Comparison of ENCODE assay signal across 19 mouse cellular contexts in genomic region chr16:32513401-32513800, GRCm38 (mm10). TPM values are rescaled to one million over a fixed set of nuclear protein-coding genes. Genes with fewer than 3 reads are reported as not detected.
A peak's percentile ranks its signal among the peaks of the same experiment; 100 is the strongest.
DNase-seq lines count a peak whose midpoint lies in the region; ATAC-seq and TF ChIP-seq lines count a peak whose summit lies in the region.
"Had no signal": no experiment of that assay in that cellular context is flagged by ENCODE, and none has a peak within 500 bp of the region (broad histone marks: within the 10 kb centered on the region; RNA-seq: fewer than 3 reads in every experiment).

No protein-coding gene starts in this region.

- no peak for ATAC-seq in hindbrain, embryonic 14.5 days (ENCODE audit: low FRiP score)
- ATAC-seq in liver, embryonic 14.5 days (ENCODE audit: insufficient read depth): no peak
- ATAC-seq: midbrain, embryonic 16.5 days had no signal

- H3K4me2 ChIP-seq in hindbrain, embryonic 14.5 days (replicated peaks): no peak overlapping the region
- peak overlapping the region; percentile 96 for H3K4me2 ChIP-seq in liver, embryonic 14.5 days (ENCODE audit: low read depth)
- H3K4me2 ChIP-seq: neural tube, embryonic 12.5 days had no signal

- 89% methylated on average over 6 of the region's 6 CpGs for WGBS in hindbrain, embryonic 10.5 days
- 93% methylated on average over 6 of the region's 6 CpGs for WGBS in hindbrain, embryonic 14.5 days
- WGBS in liver, embryonic 14.5 days (ENCODE audit: insufficient replicate concordance): 92% methylated on average over 6 of the region's 6 CpGs
- WGBS in cerebellum, adult 2 months: 90% methylated on average over 6 of the region's 6 CpGs

- no peak for DNase-seq in hindbrain, embryonic 10.5 days (ENCODE audit: low spot score)
- DNase-seq in hindbrain, embryonic 14.5 days (ENCODE audit: low spot score): no peak
- DNase-seq in ZHBTc4 (ENCODE audit: low read depth, low spot score): peak; percentile 90
- no peak for DNase-seq in liver, embryonic 14.5 days (ENCODE audit: low read depth in 3 of 3, low spot score in 3 of 3)
- DNase-seq in ovary, postnatal 36 days (ENCODE audit: low spot score): no peak
- DNase-seq in cerebellum, adult 2 months: no peak
- DNase-seq in heart, postnatal 4 days: no peak
- DNase-seq: cerebellum, adult 11-12 months; kidney, postnatal 14 days; retina, postnatal 1 day had no signal

- no peaks in the 10 kb centered on the region for H3K36me3 ChIP-seq in hindbrain, embryonic 10.5 days
- no peaks in the 10 kb centered on the region for H3K36me3 ChIP-seq in hindbrain, embryonic 14.5 days (replicated peaks; ENCODE audit: control insufficient read depth, insufficient read depth)
- H3K36me3 ChIP-seq in E14TG2a.4 (ENCODE audit: insufficient read depth, low read length): no peaks in the 10 kb centered on the region
- H3K36me3 ChIP-seq in liver, embryonic 14.5 days (replicated peaks; ENCODE audit: control insufficient read depth, insufficient read depth, low read depth): no peaks in the 10 kb centered on the region
- H3K36me3 ChIP-seq: neural tube, embryonic 12.5 days had no signal

- no peaks in the 10 kb centered on the region for H3K9me3 ChIP-seq in hindbrain, embryonic 10.5 days
- H3K9me3 ChIP-seq in hindbrain, embryonic 14.5 days (ENCODE audit: control insufficient read depth, low read length): no peaks in the 10 kb centered on the region
- peaks cover 21% of the 10 kb centered on the region for H3K9me3 ChIP-seq in E14TG2a.4 (ENCODE audit: low read length)
- H3K9me3 ChIP-seq in liver, embryonic 14.5 days (ENCODE audit: control insufficient read depth, low read length): no peaks in the 10 kb centered on the region
- H3K9me3 ChIP-seq: neural tube, embryonic 12.5 days had no signal

- peaks cover 3% of the 10 kb centered on the region; the same call in 1 of the 2 replicates for H3K27me3 ChIP-seq in hindbrain, embryonic 10.5 days (ENCODE audit: insufficient read depth, poor library complexity, severe bottlenecking)
- no peaks in the 10 kb centered on the region for H3K27me3 ChIP-seq in hindbrain, embryonic 14.5 days (ENCODE audit: control insufficient read depth, insufficient read depth, low read length)
- H3K27me3 ChIP-seq in E14TG2a.4 (ENCODE audit: insufficient read depth, low read length): no peaks in the 10 kb centered on the region
- no peaks in the 10 kb centered on the region for H3K27me3 ChIP-seq in liver, embryonic 14.5 days (ENCODE audit: control insufficient read depth, insufficient read depth, low read length)
- no peaks in the 10 kb centered on the region for H3K27me3 ChIP-seq in cerebellum, adult 2 months (ENCODE audit: control insufficient read depth, insufficient read depth, low read length)
- H3K27me3 ChIP-seq: neural tube, embryonic 12.5 days had no signal

- TF ChIP-seq EP300 in liver, embryonic 14.5 days (IDR thresholded peaks at IDR 0.05; ENCODE audit: low read depth): no peak

- peak overlapping the region; percentile 73; the same call in 1 of the 2 replicates for H3K27ac ChIP-seq in hindbrain, embryonic 10.5 days
- no peak overlapping the region for H3K27ac ChIP-seq in hindbrain, embryonic 14.5 days
- H3K27ac ChIP-seq in liver, embryonic 14.5 days: peak overlapping the region; percentile 100
- H3K27ac ChIP-seq in cerebellum, adult 2 months (ENCODE audit: insufficient read depth, low read length): no peak overlapping the region
- H3K27ac ChIP-seq: neural tube, embryonic 12.5 days had no signal

- H3K4me3 ChIP-seq in hindbrain, embryonic 10.5 days: no peak overlapping the region
- no peak overlapping the region for H3K4me3 ChIP-seq in hindbrain, embryonic 14.5 days (replicated peaks; ENCODE audit: low read length)
- peak overlapping the region; percentile 8; the same call in 1 of the 2 replicates for H3K4me3 ChIP-seq in E14TG2a.4 (replicated peaks; ENCODE audit: low read length)
- no peak overlapping the region for H3K4me3 ChIP-seq in liver, embryonic 14.5 days (ENCODE audit: insufficient read depth in 1 of 2, low read depth in 2 of 2, low read length in 2 of 2)
- H3K4me3 ChIP-seq in cerebellum, adult 2 months (replicated peaks; ENCODE audit: insufficient read depth, low read depth, low read length): no peak overlapping the region
- H3K4me3 ChIP-seq: neural tube, embryonic 12.5 days had no signal

- H3K4me1 ChIP-seq in hindbrain, embryonic 10.5 days (replicated peaks): peaks cover 60% of the 10 kb centered on the region
- H3K4me1 ChIP-seq in hindbrain, embryonic 14.5 days (replicated peaks; ENCODE audit: control insufficient read depth, insufficient read depth, low read length): peaks cover 16% of the 10 kb centered on the region
- peaks cover 95% of the 10 kb centered on the region for H3K4me1 ChIP-seq in E14TG2a.4 (replicated peaks; ENCODE audit: low read depth, low read length)
- H3K4me1 ChIP-seq in liver, embryonic 14.5 days (replicated peaks; ENCODE audit: control insufficient read depth in 2 of 2, insufficient read depth in 2 of 2, low read length in 1 of 2): peaks cover 72 to 73% of the 10 kb centered on the region in 2 experiments
- H3K4me1 ChIP-seq in cerebellum, adult 2 months (ENCODE audit: control insufficient read depth, insufficient read depth, low read length): 0 out of 2 replicates have a peak, but pooled peaks cover 7% of the 10 kb centered on the region

- TF ChIP-seq POLR2A in cerebellum, adult 2 months (IDR thresholded peaks at IDR 0.05; ENCODE audit: borderline replicate concordance, insufficient read depth, low read length): no peak

- H3K9ac ChIP-seq in hindbrain, embryonic 14.5 days: no peak overlapping the region
- peak overlapping the region; percentile 68 for H3K9ac ChIP-seq in liver, embryonic 14.5 days (replicated peaks)
- H3K9ac ChIP-seq: neural tube, embryonic 12.5 days had no signal

- no peak for TF ChIP-seq CTCF in E14TG2a.4 (conservative IDR thresholded peaks at IDR 0.05; ENCODE audit: low read length)
- no peak for TF ChIP-seq CTCF in liver, embryonic 14.5 days (IDR thresholded peaks at IDR 0.05; ENCODE audit: low read depth)
- TF ChIP-seq CTCF in cerebellum, adult 2 months (IDR thresholded peaks at IDR 0.05; ENCODE audit: borderline replicate concordance, insufficient read depth, low read depth, low read length): no peak

RNA-seq across cellular contexts. Expression of gene Zdhhc19, which starts 17.3 kb away (rescaled TPM):
- not detected in 2 replicates for polyA plus RNA-seq in hindbrain, embryonic 10.5 days (2016; fragmentation: Nextera tagmentation; extraction: Ambion mirVana)
- not detected in 2 replicates for polyA plus RNA-seq in hindbrain, embryonic 14.5 days (2014; fragmentation: Nextera tagmentation; extraction: Ambion mirVana)
- polyA plus RNA-seq in liver, embryonic 14.5 days (2012; rRNA removed): not detected in 2 replicates
- polyA plus RNA-seq in liver, embryonic 14.5 days (2014; fragmentation: Nextera tagmentation; extraction: Ambion mirVana): not detected in 2 replicates
- polyA plus RNA-seq in cerebellum, adult 2 months (2012; rRNA removed): not detected in 2 replicates
- under 1 TPM in 1 of 2 experiments, not detected in 1; 0.24 TPM for total RNA-seq in heart, postnatal 4 days (2021)
- total RNA-seq: granulocyte monocyte progenitor cell, adult 5-6 weeks; layer of hippocampus, postnatal 25 days; left cerebral cortex, postnatal 36 days had no signal
- polyA plus RNA-seq: C2C12; cortical plate, adult 2 months; heart, embryonic 16.5 days; neural tube, embryonic 12.5 days had no signal

RNA-seq across cellular contexts. Expression of gene Slc51a, which starts 25.7 kb away (rescaled TPM):
- polyA plus RNA-seq in hindbrain, embryonic 10.5 days (2016; fragmentation: Nextera tagmentation; extraction: Ambion mirVana): 0.20 and 0.44 TPM in 2 replicates
- polyA plus RNA-seq in hindbrain, embryonic 14.5 days (2014; fragmentation: Nextera tagmentation; extraction: Ambion mirVana): 0.23 and 0.47 TPM in 2 replicates
- polyA plus RNA-seq in liver, embryonic 14.5 days (2012; rRNA removed): 0.16 and 0.25 TPM in 2 replicates
- 1.1 and 1.2 TPM in 2 replicates for polyA plus RNA-seq in liver, embryonic 14.5 days (2014; fragmentation: Nextera tagmentation; extraction: Ambion mirVana)
- 0.03 and 0.05 TPM in 2 replicates for polyA plus RNA-seq in cerebellum, adult 2 months (2012; rRNA removed)
- total RNA-seq in heart, postnatal 4 days (2021): 1 to 10 TPM; 4.2 to 5.5 TPM
- total RNA-seq: layer of hippocampus, postnatal 25 days; left cerebral cortex, postnatal 36 days had no signal

Comparison
In these comparisons a context has a peak if more than half of its experiments do, and no peak if none do; other contexts are left out.
1. H3K27ac ChIP-seq: peak in hindbrain, embryonic 10.5 days (single experiment) and liver, embryonic 14.5 days (single experiment); none in hindbrain, embryonic 14.5 days (single experiment) and cerebellum, adult 2 months (single experiment).